In genomic region chr1:130474226-130474625, GRCm38 (mm10) we compare ENCODE assay signal across 11 mouse cellular contexts. TPM values are rescaled to one million over a fixed set of nuclear protein-coding genes. Genes with fewer than 3 reads are reported as not detected.
DNase-seq lines count a peak whose midpoint lies in the region; ATAC-seq lines count a peak whose summit lies in the region.
"Had no signal": no experiment of that assay in that cellular context is flagged by ENCODE, and none has a peak within 500 bp of the region (broad histone marks: within the 10 kb centered on the region; RNA-seq: fewer than 3 reads in every experiment).

No protein-coding gene starts in this region.

- intact Hi-C loops in left cerebral cortex, postnatal 25 days (cut with DNase I) = no loop called here

- ATAC-seq in megakaryocyte progenitor cell, adult 5-6 weeks (replicated peaks; ENCODE audit: poor library complexity) = peak; percentile 90

- DNase-seq in kidney, postnatal 4 days = peak; percentile 4 to 6
- DNase-seq in kidney, postnatal 25 days = no peak
- DNase-seq in R1 (ENCODE audit: low read depth, low spot score) = peak; percentile 77
- peak; percentile 72 to 82 for DNase-seq in lung, adult 18-20 months
- no peak for DNase-seq in adrenal gland, adult (ENCODE audit: inconsistent age in 2 of 2, low spot score in 1 of 2)
- no peak for DNase-seq in cerebellum, postnatal 10 days
- no peak for DNase-seq in left cerebral cortex, postnatal 25 days (ENCODE audit: low spot score in 2 of 2)
- DNase-seq: gastrocnemius, postnatal 10 days; kidney, adult 11 months; midbrain, embryonic 14.5 days had no signal

RNA-seq across cellular contexts. Expression of gene Cd55, which starts 11.7 kb away (rescaled TPM):
- 9.0 and 20.6 TPM in 2 replicates for total RNA-seq in megakaryocyte progenitor cell, adult 5-6 weeks (2015)
- 3.9 and 5.6 TPM in 2 replicates for total RNA-seq in megakaryocyte progenitor cell, adult 5-6 weeks (2017)
- total RNA-seq in left cerebral cortex, postnatal 25 days (2021) = 1 to 10 TPM; 6.1 to 6.6 TPM

RNA-seq across cellular contexts. Expression of gene Cd55b, which starts 51.4 kb away (rescaled TPM):
- total RNA-seq in megakaryocyte progenitor cell, adult 5-6 weeks (2015) = not detected in 2 replicates
- not detected in 2 replicates for total RNA-seq in megakaryocyte progenitor cell, adult 5-6 weeks (2017)
- not detected for total RNA-seq in left cerebral cortex, postnatal 25 days (2021)

Comparison
In these comparisons a context has a peak if more than half of its experiments do, and no peak if none do; other contexts are left out.
1. DNase-seq: peak in kidney, postnatal 4 days (2 of 2), R1 (single experiment) and lung, adult 18-20 months (2 of 2); none in kidney, postnatal 25 days (0 of 2), adrenal gland, adult (0 of 2), cerebellum, postnatal 10 days (0 of 2) and left cerebral cortex, postnatal 25 days (0 of 2).